Mouse (Mus musculus): ENCODE measurements around the gene Slc35b1.
A peak's percentile ranks its signal among the peaks of the same experiment; 100 is the strongest.

Slc35b1 gene

DNA sequence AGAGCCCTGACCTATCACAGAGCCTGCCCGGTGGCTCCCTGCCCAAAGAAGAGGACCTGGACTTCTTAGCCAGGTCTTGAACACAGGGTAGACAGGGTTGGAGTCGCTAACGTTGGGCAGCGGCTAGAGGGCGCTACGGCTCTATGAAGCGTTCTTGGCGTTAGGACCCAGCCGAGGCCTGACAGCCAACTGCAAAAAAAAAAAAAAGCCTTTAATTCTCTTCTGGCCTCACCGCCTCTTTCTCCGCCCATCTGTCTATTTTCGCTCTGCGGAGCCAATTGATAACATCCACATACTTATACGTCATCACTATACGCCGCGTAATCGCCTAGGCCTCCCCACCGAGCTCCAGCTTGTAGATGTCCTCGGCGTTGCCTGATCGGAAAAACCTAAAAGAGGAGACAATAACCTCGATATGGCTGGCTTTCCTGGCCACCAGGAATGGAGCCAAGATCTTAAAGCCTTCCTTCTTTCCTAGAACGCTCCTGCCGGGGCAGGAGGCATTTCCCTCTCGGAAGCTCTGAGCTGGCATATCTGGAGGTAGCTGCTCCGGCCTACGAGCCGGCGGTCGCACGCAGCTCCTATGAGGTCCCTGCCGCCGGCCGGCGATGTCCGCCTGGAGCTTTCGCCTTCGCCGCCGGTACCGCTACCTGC, at the start of gene Slc35b1:
TSS of gene Slc35b1 (plus strand) at position 374 of the 654 bp plus-strand sequence.
- DNase-seq (ENCODE audit: low spot score in 2 of 2) = peak; percentile 95 to 96

DNA sequence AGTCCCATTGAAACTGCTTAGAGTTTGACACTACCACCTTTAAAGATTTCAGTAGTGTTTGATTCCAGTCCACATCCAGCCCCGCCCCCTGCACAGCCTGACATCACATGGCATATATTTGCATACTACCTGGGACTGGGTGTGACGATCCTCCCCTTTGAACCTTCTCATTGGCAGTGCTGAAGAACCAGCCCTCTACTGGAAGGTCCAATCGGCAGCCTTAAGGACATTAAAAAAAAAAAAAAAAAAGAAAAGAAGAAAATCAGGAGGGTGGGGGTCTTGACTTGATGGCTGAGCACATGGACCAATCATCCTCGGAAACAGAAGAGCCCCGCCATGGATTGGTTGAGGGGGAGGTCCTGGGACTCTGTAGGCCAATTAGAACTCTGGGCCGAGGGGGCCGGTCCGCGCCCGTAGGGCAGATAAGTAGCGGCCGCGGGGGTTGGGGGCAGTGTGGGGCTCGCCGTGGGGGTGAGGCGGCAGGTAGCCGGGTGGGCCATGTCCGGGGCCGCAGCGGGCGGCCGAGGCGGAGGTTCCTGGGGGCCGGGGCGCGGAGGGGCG, 47.8 kb upstream of the Slc35b1 start, which contains the start of gene Fam117a:
TSS of gene Fam117a (plus strand) at position 451 of the 561 bp plus-strand sequence.
- peak; percentile 93 to 96 for DNase-seq (ENCODE audit: low spot score in 2 of 2)

GRCm38 (mm10) chr11:95337129-95337813, 47.2 kb upstream of the Slc35b1 start:
- DNase-seq (ENCODE audit: low spot score in 2 of 2) = peak; percentile 65 to 71

DNA sequence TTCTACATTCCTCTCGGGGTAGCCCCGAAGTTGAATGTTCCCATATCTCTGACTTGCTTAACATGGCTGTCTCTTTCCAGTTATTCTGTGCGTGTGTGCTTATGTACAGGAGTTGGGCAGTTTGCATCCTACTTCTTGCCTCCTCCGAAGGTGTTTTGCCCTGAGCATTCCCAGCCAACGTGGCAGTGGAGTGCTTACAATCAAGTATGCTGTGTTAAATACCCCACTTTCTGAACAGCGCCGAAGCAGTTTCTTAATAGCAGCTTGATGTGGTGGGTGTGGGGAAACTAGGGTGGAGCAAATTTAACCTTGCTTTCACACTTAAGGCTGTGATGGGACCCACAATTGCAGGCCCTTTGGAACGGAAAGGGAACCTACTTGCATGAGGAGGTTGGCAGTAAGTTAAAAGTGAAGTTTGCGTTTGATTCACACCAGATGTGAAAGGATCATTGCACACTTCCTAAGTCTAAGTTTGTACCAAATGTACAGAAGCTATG, 46.6 kb upstream of the Slc35b1 start:
- peak; percentile 41 to 53 for DNase-seq (ENCODE audit: low spot score in 2 of 2)

DNA sequence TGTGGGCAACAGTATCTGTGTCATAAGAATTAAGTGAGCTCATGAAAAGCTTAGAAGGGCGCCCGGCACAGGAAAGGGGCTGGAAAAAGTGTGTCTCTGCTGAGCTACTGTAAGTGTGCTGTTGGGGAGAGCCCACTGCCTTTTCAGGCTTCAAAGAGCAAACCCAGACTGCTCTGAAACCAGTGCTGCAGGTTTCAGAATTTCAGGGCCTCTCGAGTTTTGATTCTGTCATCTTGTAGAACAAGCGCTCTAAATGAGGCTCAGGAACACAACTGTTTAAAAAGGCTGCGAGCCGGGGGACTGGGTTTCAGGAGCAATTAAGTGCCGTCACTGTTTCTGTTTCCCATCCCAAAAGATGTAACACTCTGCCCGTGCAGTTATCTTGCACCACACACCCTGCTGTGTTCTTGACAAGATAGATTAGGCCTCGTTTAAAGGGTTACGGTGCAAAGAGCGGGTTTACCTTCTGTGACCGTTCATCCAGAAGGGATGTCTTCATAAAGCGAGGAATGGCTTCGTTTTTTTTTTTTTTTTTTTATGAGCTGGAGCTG, 44.9 kb upstream of the Slc35b1 start:
- DNase-seq (ENCODE audit: low spot score in 2 of 2) = peak; percentile 49 to 79

GRCm38 (mm10) chr11:95340259-95340658, 44.2 kb upstream of the Slc35b1 start:
- no peak for DNase-seq (ENCODE audit: low spot score in 2 of 2)

- peak; percentile 48 to 53 for DNase-seq (ENCODE audit: low spot score in 2 of 2)
These were observed 43.8 kb upstream of the Slc35b1 start for GRCm38 (mm10) chr11:95340664-95341063.

DNA sequence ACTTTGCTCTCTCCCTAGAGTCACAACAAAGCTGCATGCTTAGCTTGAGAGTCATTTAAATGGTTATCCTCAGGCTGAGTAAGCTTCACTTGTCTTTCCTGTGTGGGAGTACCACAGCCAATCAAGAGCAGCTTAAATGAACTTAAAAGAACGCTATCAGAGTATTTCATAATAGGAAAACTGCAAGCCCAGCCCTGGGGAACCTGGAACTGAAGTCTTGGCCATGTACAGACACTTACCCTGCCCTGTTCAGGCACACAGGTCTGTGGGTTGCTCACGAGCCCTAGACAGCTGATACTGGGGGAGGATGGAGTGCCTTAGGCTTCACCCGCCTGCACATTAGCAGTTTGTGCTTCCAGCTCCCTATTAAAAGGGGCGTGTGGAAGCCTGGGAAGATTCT, 41.3 kb upstream of the Slc35b1 start:
- DNase-seq (ENCODE audit: low spot score in 2 of 2) = no peak

GRCm38 (mm10) chr11:95344181-95344580, 40.3 kb upstream of the Slc35b1 start:
- no peak for DNase-seq (ENCODE audit: low spot score in 2 of 2)

DNA sequence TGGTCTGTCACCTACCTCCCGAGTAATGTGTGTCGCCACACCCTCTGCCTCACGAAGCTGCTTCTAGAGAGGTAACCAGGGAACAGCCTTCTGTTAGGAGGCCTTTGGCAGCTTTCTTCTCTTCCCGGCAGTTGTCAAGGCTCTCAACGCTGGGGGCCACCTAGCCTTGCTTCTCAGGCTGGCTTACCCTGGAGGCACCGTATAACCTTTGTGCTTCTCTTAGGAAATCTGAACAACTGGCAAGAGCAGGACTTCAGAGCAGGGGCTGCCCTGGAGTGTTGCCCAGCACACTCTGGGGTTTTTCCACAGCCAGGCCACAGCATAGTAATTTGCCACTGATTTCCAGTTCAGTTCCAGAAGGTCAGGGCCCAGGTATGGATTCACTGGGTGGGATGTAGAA, 34.2 kb upstream of the Slc35b1 start:
- no peak for DNase-seq (ENCODE audit: low spot score in 2 of 2)

DNA sequence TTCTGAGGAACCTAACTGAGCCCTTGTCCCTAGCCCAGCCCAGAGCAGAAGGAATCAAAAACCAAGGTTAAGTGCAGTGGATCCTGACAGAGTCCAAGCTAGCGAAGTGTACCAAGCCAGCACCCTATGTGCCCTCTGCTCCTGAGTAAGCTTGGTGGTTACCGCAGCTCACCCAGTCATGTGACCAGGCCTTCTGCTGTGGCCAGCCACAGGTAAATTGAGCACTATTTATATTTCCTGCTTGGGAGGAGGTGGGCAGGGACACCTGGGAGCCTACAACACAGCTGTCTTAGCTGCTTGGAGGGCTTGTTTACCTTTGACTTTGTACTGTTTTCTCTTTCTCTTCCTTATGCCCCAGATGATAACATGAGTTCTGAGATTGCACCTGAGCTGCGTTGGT, 33.5 kb upstream of the Slc35b1 start:
- peak; percentile 56 to 65 for DNase-seq (ENCODE audit: low spot score in 2 of 2)

- no peak for DNase-seq (ENCODE audit: low spot score in 2 of 2)
These were observed 31.8 kb upstream of the Slc35b1 start for GRCm38 (mm10) chr11:95352686-95353085.

- no peak for DNase-seq (ENCODE audit: low spot score in 2 of 2)
These were observed 31.3 kb upstream of the Slc35b1 start for GRCm38 (mm10) chr11:95353226-95353625.

GRCm38 (mm10) chr11:95354228-95354944, 30.1 kb upstream of the Slc35b1 start:
- peak; percentile 40 to 56 for DNase-seq (ENCODE audit: low spot score in 2 of 2)

DNA sequence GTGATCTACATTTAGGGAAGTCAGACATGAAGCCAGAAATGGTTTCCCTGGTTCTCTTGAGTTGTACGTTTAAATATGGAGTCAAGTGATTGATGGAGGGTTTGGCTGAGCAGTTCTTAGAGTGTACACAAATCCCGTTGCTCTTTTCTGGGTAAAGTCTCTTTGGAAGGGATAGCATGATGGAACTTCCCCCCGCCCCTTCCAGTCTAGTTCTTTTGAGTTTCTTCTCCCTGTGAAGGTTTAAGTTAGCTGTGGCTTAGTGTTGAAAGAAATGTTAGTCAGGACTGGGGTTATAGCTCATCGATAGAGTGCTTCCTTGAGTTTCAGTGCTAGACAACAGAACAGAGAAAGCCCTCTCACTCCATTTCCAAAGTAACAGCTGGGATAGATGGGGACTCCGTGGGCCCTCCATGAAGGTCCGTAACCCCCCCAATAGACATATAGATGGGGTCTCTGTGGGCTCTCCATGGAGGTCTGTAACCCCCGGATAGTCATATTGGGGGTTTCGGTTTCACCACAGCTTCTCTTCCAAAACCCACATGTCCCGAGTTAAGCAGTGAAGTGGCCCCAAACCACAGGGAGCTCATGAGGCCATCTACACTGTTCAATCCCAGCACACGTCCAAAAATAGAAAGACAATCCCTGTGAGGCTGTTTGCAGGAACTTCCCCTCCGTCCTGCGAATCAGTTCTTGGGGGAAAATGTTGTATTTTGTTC, 29.4 kb upstream of the Slc35b1 start:
- no peak for DNase-seq (ENCODE audit: low spot score in 2 of 2)

DNA sequence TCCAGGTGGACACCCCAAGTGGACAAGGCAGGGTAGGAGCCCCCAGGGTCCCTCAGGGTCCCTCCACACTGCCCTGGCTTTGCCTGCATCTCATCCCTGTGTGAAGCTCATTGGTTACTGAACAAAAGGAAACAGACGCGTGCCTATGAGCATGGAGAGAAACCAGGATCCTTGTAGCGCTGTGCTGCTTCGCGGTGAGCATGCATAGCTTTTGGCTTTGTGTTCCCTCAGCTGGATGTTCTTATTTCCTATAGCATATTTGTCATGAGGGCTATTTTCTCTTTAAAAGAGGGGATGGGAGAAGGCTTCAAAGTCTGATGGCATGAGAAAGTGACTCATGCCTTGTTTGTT, 28.9 kb upstream of the Slc35b1 start:
- DNase-seq (ENCODE audit: low spot score in 2 of 2) = no peak

- DNase-seq (ENCODE audit: low spot score in 2 of 2) = no peak
These were observed 28.5 kb upstream of the Slc35b1 start for GRCm38 (mm10) chr11:95356039-95356438.

DNA sequence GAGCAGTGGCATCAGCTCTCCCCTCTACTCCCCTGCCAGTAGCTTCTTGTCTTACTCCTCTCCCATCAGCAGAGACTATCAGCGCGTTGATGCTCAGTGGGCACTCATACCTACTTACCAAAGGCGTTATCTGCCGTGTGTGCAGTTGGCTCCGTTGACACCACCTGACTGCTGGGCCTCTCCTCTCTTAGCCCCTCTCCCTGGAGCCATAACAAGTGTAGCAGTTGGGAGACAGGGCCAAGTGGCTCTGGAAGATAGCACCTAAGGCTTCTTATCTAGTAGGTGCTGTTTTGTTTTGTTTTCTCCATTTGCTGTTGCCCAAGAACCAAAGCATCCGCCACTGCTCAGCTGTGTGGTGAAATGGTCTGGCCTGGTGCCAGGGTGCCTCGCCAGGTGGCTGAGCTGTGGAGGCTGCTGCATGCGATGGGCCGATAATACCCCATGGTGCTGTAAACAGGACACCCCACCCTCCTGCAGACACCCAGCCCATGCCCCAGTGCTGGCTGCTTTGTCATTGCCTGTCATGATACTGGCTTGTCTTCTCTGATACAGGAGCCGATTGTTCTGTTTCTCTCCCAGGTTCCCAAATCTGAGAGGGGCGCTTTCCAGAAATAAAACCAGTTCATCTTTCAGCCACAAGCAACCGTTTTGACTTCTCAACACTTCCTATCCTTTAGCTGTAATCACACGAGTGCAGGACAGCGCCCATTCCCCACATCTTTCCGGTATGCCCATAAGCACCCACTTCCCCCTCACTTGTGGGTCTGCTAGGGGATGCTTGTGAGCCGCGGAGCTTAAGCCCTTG, 27.8 kb upstream of the Slc35b1 start:
- peak; percentile 96 to 97 for DNase-seq (ENCODE audit: low spot score in 2 of 2)

DNA sequence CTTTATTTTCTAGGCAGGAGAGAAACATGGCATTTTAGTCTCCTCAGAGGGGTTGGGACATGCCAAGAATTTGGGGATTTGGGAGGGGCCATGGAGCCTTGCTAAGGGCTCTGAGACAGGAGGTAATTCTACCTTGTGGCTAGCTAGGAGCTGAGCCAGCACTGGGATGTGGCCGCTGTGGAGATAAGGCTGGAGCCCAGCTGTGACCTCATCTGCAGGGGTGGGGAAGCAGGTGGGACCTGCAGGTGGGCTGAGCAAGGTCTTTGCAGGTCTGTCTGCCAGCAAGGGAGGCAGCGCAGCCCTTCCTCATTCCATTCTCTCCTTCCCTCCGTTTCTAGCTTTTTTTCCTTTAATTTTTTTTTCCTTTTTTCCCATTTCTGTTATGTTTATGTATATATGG, 26.2 kb upstream of the Slc35b1 start:
- no peak for DNase-seq (ENCODE audit: low spot score in 2 of 2)

DNA sequence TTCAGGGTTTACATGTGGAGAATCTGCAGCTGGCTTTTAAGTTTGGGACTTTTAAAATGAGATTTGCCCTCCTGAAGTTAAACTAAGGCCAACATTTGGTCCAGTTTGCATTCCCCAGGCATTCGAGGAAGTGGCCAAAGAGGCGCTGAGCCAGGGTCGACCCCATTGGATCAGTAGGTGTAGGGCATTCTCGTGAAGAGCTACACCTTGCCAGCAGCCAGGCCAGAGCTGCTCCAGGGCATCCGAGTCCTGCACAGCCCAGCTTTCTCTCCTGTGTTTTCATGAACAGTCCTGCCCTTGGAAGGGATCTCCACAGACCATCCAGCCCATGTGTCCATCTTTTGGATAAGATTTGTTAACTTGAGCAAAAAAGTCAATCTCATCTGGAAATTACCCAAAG, 20.1 kb upstream of the Slc35b1 start:
- DNase-seq (ENCODE audit: low spot score in 2 of 2) = no peak

Measured in spleen, postnatal 36 days (tissue).